Mouse (Mus musculus) cerebellum, adult 18-20 months (tissue): Measurements from ENCODE around the gene Spesp1.
A peak's percentile ranks its signal among the peaks of the same experiment; 100 is the strongest.

ENCODE experiments used
- DNase-seq, 2 experiments: peaks; one replicate each; pipeline ENCODE4 v3.0.0; 2021

The Spesp1 gene

DNA sequence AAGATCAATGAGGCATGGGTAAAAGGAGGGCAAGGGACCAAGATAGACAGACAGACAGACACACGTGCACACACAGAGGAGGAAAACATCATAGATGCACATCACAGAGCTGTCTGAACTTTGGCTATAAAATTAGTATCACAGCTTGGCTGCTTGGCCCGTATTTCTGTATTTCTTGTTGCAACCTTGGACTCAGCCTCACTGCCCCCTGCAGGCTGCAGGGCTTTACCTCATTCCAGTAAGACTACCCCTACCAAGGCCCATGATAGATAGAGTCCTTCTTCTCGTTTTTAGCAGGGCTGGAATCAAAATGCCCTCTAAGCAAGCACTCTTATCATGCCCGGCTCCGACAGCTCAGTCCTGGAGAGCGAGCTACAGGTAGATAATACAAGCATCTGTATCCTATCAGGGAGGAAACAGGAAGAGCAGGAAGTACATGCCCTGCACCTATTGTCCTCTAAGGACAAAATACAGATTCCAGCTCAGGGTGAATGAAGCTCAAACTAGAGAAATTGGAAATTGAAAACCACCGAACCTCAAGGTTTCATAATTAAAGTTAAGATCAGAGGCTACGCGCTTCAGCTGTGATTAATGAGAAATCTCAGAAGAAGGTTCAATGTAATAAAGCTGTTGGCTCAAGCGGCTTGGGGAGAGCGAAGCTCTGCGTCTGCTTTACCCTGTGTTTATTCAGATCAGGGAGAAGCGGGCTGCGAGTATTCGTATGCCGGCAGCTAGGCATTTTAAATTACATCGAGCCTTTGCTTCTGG is 36.2 kb downstream of the Spesp1 start:
- no peak for DNase-seq

DNA sequence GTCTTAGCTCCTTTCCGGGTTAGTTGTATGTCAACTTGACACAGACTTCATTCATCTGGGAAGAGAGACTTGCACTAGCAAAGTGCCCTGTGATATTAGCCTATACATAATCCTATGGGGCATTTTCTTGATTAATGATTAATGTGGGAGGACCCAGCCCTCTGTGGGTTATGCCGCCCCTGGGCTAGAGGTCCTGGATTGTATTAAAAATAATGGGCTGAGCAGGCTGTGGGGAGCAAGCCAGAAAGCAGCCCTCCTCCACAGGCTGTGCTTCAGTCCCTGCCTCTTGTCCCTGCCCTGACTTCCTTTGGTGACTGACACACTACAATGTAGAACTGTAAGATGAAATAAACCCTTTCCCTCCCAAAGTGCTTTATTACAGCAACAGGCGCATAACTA is 37.4 kb downstream of the Spesp1 start:
- no peak for DNase-seq

GRCm38 (mm10) chr9:62243991-62244611 is 37.9 kb downstream of the Spesp1 start:
- DNase-seq: peak; percentile 82 to 87

DNA sequence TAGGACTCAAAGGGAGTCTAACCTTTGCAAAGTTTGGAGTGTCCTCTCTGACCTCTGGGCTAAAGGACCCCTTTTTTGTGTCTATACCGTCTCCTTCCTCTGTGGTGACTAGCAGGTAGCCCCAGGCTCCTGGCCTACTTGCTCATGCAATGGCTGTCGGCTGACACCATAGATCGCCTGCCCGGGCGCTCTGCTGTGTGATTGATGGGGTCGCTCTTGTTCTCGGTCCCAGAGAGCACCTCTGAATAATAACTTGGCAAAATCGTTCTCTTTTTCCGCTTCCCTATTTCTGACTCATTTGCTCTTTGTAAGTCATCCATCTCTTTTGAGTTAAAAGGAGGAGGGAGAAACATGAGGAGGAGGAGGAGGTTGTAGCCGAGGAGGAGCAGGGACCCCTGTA is 42.0 kb downstream of the Spesp1 start:
- no peak for DNase-seq

DNA sequence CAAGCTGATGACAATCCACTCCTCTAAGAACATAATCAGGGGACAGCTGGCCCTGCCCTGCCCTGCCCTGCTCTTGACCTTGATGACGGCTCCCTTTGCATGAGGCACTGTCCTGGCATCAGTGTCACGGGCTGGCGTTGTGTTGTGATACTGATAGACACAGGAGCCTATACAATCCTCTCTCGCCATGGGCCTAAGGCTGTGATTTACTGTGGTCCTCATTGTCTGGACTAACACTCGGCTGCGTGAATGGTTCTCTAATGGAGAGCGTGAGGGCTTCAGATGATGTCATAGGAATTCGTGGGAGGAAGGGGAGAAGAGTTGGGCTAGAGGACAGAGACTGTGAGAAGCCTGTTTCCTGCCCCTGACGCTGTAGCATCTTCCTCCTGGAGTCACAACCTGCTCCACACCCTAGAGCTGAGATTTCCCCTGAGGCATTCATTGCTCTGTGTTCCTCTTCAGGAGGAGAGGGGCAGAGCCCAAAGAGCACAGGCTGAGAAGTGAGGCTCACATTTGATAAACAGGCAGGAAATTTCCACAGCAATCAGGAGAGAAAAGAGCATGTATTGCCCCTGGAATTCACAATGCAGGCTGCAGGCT is 44.5 kb downstream of the Spesp1 start:
- DNase-seq: no peak

DNA sequence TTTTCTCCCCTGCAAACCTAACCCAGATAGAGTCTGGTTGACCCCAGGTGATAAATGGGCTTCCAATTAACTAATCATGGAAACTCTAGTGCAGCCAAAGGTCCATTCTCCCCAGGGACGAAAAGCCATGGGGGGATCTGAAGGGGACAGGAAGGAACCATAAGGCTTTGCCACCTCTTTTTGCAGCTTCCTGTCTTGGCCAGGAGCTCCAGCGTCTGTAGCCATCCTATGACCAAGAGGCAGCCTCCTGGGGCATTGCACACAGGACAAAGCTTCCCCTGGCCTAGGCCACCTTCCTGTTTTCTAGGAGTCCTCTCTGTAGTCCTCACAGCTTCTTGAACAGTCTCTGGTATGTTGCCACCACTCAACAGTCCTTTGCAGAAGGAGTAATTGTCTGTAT is 46.5 kb downstream of the Spesp1 start:
- DNase-seq: no peak

DNA sequence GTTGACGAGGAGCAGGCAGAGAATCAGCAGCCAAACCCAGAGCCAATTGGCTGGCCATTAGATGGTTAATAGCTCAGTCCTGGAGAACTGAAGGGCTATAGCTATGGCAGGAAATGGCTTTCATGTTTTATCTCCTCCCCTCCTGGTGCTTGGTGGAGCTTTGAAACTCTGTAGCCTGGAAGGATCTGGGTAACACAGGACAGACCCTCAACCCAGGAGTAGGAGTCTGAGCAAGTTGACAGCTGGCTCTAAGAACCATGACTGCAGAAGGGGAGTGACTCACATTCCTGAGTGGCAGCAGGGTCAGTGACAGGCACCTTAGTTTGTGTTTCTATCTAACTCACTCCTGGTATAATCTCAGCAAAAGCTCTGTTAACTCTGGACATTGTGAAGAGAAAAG is 49.4 kb downstream of the Spesp1 start:
- DNase-seq: no peak

- DNase-seq: no peak
These were observed 51.0 kb downstream of the Spesp1 start for GRCm38 (mm10) chr9:62231046-62231445.

- DNase-seq: no peak
These were observed 52.0 kb downstream of the Spesp1 start for GRCm38 (mm10) chr9:62229985-62230384.

GRCm38 (mm10) chr9:62222481-62222880 is 59.5 kb downstream of the Spesp1 start:
- peak; percentile 58 to 67 for DNase-seq

DNA sequence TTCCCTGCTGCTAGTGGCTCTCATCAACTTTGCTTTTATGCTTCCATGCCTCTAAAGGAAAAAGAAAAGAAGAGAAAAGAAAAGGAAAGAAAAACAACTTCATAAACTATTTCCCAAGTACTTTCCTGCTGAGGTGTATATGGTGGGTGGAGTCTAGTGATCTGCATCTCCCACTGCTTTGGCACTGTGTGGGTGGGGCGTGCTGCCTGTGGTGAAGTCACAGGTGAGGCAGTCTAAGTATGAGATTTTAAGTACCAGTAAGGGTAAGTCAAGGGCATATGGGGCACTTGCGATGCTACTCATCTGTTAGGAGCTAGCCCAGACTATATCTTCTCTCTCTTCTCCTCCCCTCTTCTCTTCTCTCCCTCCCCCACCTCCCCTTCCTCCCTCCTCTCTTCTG is 60.0 kb downstream of the Spesp1 start:
- no peak for DNase-seq
